Comparison of ENCODE assay signal across 1 mouse cellular context in genomic region chr6:129237350-129238274, GRCm38 (mm10).
TF ChIP-seq lines count a peak whose summit lies in the region.

No protein-coding gene starts in this region.

TF ChIP-seq in CH12.LX, 34 proteins besides CTCF, POLR2A, EP300 and RAD21 (continued from another document):
- TF ChIP-seq NELFE (IDR thresholded peaks at IDR 0.05; ENCODE audit: low read depth, low read length) = no peak; the same call in 1 of the 2 replicates
- TF ChIP-seq CHD1 (IDR thresholded peaks at IDR 0.05; ENCODE audit: low read depth, low read length) = peak; percentile 59; the same call in 1 of the 2 replicates
- no peak for TF ChIP-seq E2F4 (IDR thresholded peaks at IDR 0.05; ENCODE audit: insufficient replicate concordance, low read depth, low read length)
- no peak; the same call in 1 of the 2 replicates for TF ChIP-seq JUND (conservative IDR thresholded peaks at IDR 0.05; ENCODE audit: low read depth, low read length)
- no peak for TF ChIP-seq ZKSCAN1 (IDR thresholded peaks at IDR 0.05; ENCODE audit: borderline replicate concordance, low read depth, low read length)
- no peak; the same call in 1 of the 2 replicates for TF ChIP-seq ZMIZ1 (IDR thresholded peaks at IDR 0.05; ENCODE audit: low read depth, low read length)
- peak; percentile 64 for TF ChIP-seq ELF1 (IDR thresholded peaks at IDR 0.05; ENCODE audit: low read depth, low read length)
- TF ChIP-seq USF1 (IDR thresholded peaks at IDR 0.05; ENCODE audit: low read depth, low read length) = no peak
- no peak for TF ChIP-seq USF2 (conservative IDR thresholded peaks at IDR 0.05; ENCODE audit: low read depth, low read length)
- TF ChIP-seq SMC3 (IDR thresholded peaks at IDR 0.05; ENCODE audit: low read depth, low read length) = peak; percentile 90
TF ChIP-seq in CH12.LX: peak in this region for 18.
